Mouse (Mus musculus): ENCODE measurements around the gene Ykt6. TPM values are rescaled to one million over a fixed set of nuclear protein-coding genes. Genes with fewer than 3 reads are reported as not detected.
"Not testable (repeated sequence)": the region's sequence is repeated elsewhere in the genome, so short reads cannot be mapped to it uniquely, and the experiment has no call there.

Ykt6 gene
- polyA plus RNA-seq, 1 experiment from 2014 or later, result 40.9 TPM

DNA sequence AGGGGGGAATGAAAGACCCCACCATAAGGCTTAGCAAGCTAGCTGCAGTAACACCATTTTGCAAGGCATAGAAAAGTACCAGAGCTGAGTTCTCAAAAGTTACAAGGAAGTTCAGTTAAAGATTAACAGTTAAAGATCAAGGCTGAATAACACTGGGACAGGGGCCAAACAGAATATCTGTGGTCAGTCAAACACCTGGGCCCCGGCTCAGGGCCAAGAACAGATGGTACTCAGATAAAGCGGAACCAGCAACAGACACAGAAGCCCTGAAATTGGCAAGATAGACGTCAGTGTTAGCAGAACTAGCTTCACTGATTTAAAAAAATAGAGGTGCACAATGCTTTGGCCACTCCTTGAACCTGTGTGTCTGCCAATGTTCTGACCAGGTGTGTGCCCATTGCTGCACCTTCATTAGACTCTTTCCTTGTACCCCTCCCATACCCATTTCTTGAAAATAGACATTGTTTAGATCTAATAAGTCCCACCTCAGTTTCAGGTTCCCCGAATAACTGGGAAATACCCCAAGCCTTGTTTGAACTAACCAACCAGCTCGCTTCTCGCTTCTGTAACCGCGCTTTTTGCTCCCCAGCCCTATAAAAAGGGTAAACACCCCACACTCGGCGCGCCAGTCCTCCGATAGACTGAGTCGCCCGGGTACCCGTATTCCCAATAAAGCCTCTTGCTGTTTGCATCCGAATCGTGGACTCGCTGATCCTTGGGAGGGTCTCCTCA lies 55.4 kb downstream of the Ykt6 start:
- H3K9me3 ChIP-seq (ENCODE audit: low read length); H3K4me1 ChIP-seq (ENCODE audit: insufficient read depth, low read depth, low read length); DNase-seq (ENCODE audit: low spot score); H3K4me2 ChIP-seq (replicated peaks; ENCODE audit: low read depth, low read length); H3K27me3 ChIP-seq (replicated peaks; ENCODE audit: insufficient read depth, low read length); H3K27ac ChIP-seq (ENCODE audit: low read length); H3K9ac ChIP-seq (replicated peaks; ENCODE audit: low read depth); H3K36me3 ChIP-seq (ENCODE audit: insufficient read depth, low read length); H3K4me3 ChIP-seq (ENCODE audit: low read depth, low read length): not testable (repeated sequence)
- WGBS, result 100% methylated on average over 3 of the region's 18 CpGs
- ATAC-seq, result peak; percentile 73

DNA sequence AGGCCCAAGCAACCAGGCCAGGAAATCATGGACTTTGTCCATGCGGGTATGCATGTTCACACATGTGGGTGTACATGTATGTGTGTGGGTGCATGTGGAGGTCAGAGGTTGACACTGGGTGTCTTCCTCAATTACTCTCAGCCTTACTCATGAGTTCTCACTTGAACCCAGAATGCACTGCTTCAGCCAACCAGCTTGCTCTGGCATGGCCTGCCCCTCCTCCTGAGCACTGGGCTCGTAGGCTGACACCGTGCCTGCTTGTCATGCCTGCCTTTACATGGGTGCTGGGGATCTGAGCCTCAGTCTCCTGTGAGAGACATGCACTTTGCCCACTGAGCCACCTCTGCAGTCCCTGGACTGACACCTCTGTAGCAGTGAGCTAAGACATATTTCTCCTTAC lies 56.4 kb downstream of the Ykt6 start:
- Histone ChIP-seq H3K4me2 (replicated peaks; ENCODE audit: low read depth, low read length) (no peak overlapping the region), H3K27ac (ENCODE audit: low read length) (no peak overlapping the region), H3K27me3 (replicated peaks; ENCODE audit: insufficient read depth, low read length) (no peaks in the 10 kb centered on the region), H3K4me3 (ENCODE audit: low read depth, low read length) (no peak overlapping the region), H3K9ac (replicated peaks; ENCODE audit: low read depth) (no peak overlapping the region), H3K4me1 (ENCODE audit: insufficient read depth, low read depth, low read length) (no peaks in the 10 kb centered on the region), H3K9me3 (ENCODE audit: low read length) (no peaks in the 10 kb centered on the region), H3K36me3 (ENCODE audit: insufficient read depth, low read length) (no peaks in the 10 kb centered on the region; the same call in 1 of the 2 replicates)
- ATAC-seq (no peak), DNase-seq (ENCODE audit: low spot score) (no peak)
- WGBS, result 94% methylated on average over 3 of the region's 3 CpGs
- no peak for TF ChIP-seq CTCF (IDR thresholded peaks at IDR 0.05)

DNA sequence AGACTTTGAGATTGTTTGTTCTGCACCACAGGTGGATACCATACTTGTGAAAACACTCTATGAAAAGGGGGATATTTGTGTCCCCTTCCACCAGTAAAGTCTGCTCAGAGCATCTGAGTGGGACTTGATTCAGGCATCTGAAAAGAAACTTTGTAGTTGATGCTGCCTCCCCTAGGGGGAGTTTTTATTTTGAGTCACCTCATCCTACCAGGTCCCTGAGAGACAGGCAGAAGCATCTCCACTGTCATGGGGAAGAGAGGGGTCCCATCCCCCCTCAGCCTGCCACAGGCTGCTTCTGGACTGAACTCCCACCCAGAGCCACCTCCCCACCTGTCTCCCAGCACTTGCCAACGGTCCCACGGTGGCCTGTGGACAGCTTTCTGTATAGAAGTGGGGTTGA lies 57.9 kb downstream of the Ykt6 start:
- Histone ChIP-seq H3K9me3 (ENCODE audit: low read length) (no peaks in the 10 kb centered on the region), H3K4me3 (ENCODE audit: low read depth, low read length) (no peak overlapping the region), H3K9ac (replicated peaks; ENCODE audit: low read depth) (no peak overlapping the region), H3K4me2 (replicated peaks; ENCODE audit: low read depth, low read length) (no peak overlapping the region), H3K27me3 (replicated peaks; ENCODE audit: insufficient read depth, low read length) (no peaks in the 10 kb centered on the region), H3K27ac (ENCODE audit: low read length) (no peak overlapping the region), H3K4me1 (ENCODE audit: insufficient read depth, low read depth, low read length) (no peaks in the 10 kb centered on the region), H3K36me3 (ENCODE audit: insufficient read depth, low read length) (no peaks in the 10 kb centered on the region; the same call in 1 of the 2 replicates)
- peak; percentile 45 for TF ChIP-seq CTCF (IDR thresholded peaks at IDR 0.05)
- no peak for TF ChIP-seq EP300 (IDR thresholded peaks at IDR 0.05)
- no peak for DNase-seq (ENCODE audit: low spot score)
- ATAC-seq, result no peak
- WGBS, result 58% methylated on average over 2 of the region's 2 CpGs

DNA sequence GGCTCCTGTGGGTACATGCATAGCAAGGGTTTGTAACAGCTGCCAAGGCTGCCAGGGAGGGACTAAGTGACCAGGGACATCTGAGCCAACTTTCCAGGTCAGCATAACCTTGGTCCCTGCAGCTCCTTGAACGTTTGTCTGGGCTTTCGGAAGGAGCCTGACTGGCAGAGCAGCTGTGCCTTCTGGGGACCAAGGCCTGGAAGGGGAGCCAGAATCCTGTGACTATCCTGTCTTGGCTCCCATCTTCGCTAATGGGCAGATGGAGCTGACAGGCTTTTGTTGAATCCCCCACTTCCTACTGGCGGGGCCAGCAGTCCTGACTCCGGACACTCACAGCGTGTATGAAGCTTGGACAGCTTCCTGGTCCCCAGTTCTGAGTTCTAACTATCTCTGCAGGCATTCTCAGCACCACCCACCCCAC lies 59.5 kb downstream of the Ykt6 start:
- no peaks in the 10 kb centered on the region; the same call in 1 of the 2 replicates for H3K36me3 ChIP-seq (ENCODE audit: insufficient read depth, low read length)
- no peak overlapping the region for H3K9ac ChIP-seq (replicated peaks; ENCODE audit: low read depth)
- WGBS, result 64% methylated on average over 6 of the region's 6 CpGs
- no peaks in the 10 kb centered on the region for H3K9me3 ChIP-seq (ENCODE audit: low read length)
- no peak overlapping the region for H3K27ac ChIP-seq (ENCODE audit: low read length)
- no peaks in the 10 kb centered on the region for H3K27me3 ChIP-seq (replicated peaks; ENCODE audit: insufficient read depth, low read length)
- H3K4me1 ChIP-seq (ENCODE audit: insufficient read depth, low read depth, low read length), result no peaks in the 10 kb centered on the region
- H3K4me2 ChIP-seq (replicated peaks; ENCODE audit: low read depth, low read length), result no peak overlapping the region
- H3K4me3 ChIP-seq (ENCODE audit: low read depth, low read length), result no peak overlapping the region
- ATAC-seq, result no peak
- no peak for DNase-seq (ENCODE audit: low spot score)
- TF ChIP-seq EP300 (IDR thresholded peaks at IDR 0.05) (no peak), CTCF (IDR thresholded peaks at IDR 0.05) (no peak)

DNA sequence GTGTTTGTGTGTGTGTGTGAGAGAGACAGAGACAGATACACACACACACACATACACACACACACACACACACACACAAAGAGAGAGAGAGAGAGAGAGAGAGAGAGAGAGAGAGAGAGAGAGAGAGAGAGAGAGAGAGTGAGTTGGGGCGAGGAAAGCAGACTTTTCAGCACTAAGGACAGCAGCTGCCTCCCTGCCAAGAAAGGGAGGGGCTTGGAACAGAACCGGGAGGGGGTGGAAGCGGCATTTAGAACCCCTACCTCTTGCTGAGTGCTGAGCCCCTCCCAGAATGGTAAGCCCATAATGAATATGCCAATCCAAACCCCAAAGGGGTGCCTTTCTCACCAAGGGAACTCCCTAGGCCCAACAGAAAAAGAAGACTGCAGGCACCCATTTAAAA lies 60.9 kb downstream of the Ykt6 start:
- Histone ChIP-seq H3K4me3 (ENCODE audit: low read depth, low read length) (no peak overlapping the region), H3K36me3 (ENCODE audit: insufficient read depth, low read length) (no peaks in the 10 kb centered on the region; the same call in 1 of the 2 replicates), H3K27ac (ENCODE audit: low read length) (no peak overlapping the region), H3K4me2 (replicated peaks; ENCODE audit: low read depth, low read length) (no peak overlapping the region), H3K9me3 (ENCODE audit: low read length) (no peaks in the 10 kb centered on the region), H3K27me3 (replicated peaks; ENCODE audit: insufficient read depth, low read length) (no peaks in the 10 kb centered on the region), H3K4me1 (ENCODE audit: insufficient read depth, low read depth, low read length) (no peaks in the 10 kb centered on the region), H3K9ac (replicated peaks; ENCODE audit: low read depth) (no peak overlapping the region)
- ATAC-seq, result no peak
- 0% methylated on average over 2 of the region's 3 CpGs for WGBS
- TF ChIP-seq CTCF (IDR thresholded peaks at IDR 0.05) (no peak), EP300 (IDR thresholded peaks at IDR 0.05) (no peak)
- peak; percentile 55 for DNase-seq (ENCODE audit: low spot score)

DNA sequence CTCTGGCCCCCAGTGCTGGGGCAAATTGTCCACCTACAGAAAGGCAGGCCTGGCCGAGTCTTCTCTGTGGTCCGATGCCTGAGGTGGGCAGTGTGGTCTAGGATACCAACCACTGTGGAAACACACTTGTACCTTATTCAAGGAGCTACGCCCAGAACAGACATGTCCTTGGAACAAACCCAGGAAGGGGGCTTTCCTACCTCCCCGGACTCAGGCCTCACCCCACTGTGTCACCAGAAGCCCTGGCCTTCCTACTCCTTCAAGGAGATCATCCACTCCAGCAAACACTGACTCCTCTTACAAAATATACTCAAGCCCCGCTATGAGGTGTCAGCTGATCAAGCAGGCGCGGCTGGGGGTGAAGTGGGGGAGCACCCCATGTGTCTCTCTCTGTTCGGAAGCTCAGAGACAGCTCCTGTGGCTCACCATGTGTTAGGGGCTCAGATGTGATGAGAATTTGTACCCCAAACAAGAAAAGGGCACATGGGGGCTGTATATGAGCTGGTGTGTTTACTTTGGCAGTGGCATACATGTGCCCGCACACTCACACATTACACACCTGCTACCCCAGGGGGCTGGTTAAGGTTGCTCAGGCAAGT lies 61.4 kb downstream of the Ykt6 start:
- WGBS, result 37% methylated on average over 9 of the region's 9 CpGs
- no peak for TF ChIP-seq CTCF (IDR thresholded peaks at IDR 0.05)
- TF ChIP-seq EP300 (IDR thresholded peaks at IDR 0.05), result peak; percentile 49

More for the DNA sequence above, 61.4 kb downstream of the Ykt6 start:
- H3K4me1 ChIP-seq (ENCODE audit: insufficient read depth, low read depth, low read length), result no peaks in the 10 kb centered on the region
- ATAC-seq (peak; percentile 84), DNase-seq (ENCODE audit: low spot score) (peak; percentile 74)
- no peaks in the 10 kb centered on the region for H3K9me3 ChIP-seq (ENCODE audit: low read length)
- H3K27ac ChIP-seq (ENCODE audit: low read length), result no peak overlapping the region
- no peak overlapping the region for H3K9ac ChIP-seq (replicated peaks; ENCODE audit: low read depth)
- H3K27me3 ChIP-seq (replicated peaks; ENCODE audit: insufficient read depth, low read length), result no peaks in the 10 kb centered on the region
- no peak overlapping the region for H3K4me3 ChIP-seq (ENCODE audit: low read depth, low read length)
- no peak overlapping the region for H3K4me2 ChIP-seq (replicated peaks; ENCODE audit: low read depth, low read length)
- no peaks in the 10 kb centered on the region; the same call in 1 of the 2 replicates for H3K36me3 ChIP-seq (ENCODE audit: insufficient read depth, low read length)

Other genes starting within 250 kb of the Ykt6 start
- gene Mrps24, start 240.0 kb upstream of the Ykt6 start, polyA plus RNA-seq (2015; fragmentation: Nextera tagmentation; extraction: Ambion mirVana), result 178 and 201 TPM in 2 replicates
- 18.3 and 19.0 TPM in 2 replicates for gene Urgcp, start 193.3 kb upstream of the Ykt6 start, polyA plus RNA-seq (2015; fragmentation: Nextera tagmentation; extraction: Ambion mirVana)
- gene Dbnl, start 167.2 kb upstream of the Ykt6 start, polyA plus RNA-seq (2015; fragmentation: Nextera tagmentation; extraction: Ambion mirVana), result 98.0 and 99.7 TPM in 2 replicates
- gene Pgam2, start 152.0 kb upstream of the Ykt6 start, polyA plus RNA-seq (2015; fragmentation: Nextera tagmentation; extraction: Ambion mirVana), result 28.8 and 29.8 TPM in 2 replicates
- gene Polm, start 117.7 kb upstream of the Ykt6 start, polyA plus RNA-seq (2015; fragmentation: Nextera tagmentation; extraction: Ambion mirVana), result 5.9 and 8.2 TPM in 2 replicates
- gene Aebp1, start 93.7 kb upstream of the Ykt6 start, polyA plus RNA-seq (2015; fragmentation: Nextera tagmentation; extraction: Ambion mirVana), result 21.8 and 22.3 TPM in 2 replicates
- gene Pold2, start 77.4 kb upstream of the Ykt6 start, polyA plus RNA-seq (2015; fragmentation: Nextera tagmentation; extraction: Ambion mirVana), result 30.1 and 34.1 TPM in 2 replicates
- gene Myl7, start 56.9 kb upstream of the Ykt6 start, polyA plus RNA-seq (2015; fragmentation: Nextera tagmentation; extraction: Ambion mirVana), result 327 and 405 TPM in 2 replicates
- gene Gck, start 5.6 kb upstream of the Ykt6 start, polyA plus RNA-seq (2015; fragmentation: Nextera tagmentation; extraction: Ambion mirVana), result 1.2 and 2.1 TPM in 2 replicates
- 2.9 TPM in 2 replicates for gene Camk2b, start 110.7 kb downstream of the Ykt6 start, polyA plus RNA-seq (2015; fragmentation: Nextera tagmentation; extraction: Ambion mirVana)
- gene A730071L15Rik, start 244.3 kb downstream of the Ykt6 start, polyA plus RNA-seq (2015; fragmentation: Nextera tagmentation; extraction: Ambion mirVana), result 0.39 and 0.50 TPM in 2 replicates
- gene Nudcd3, start 244.7 kb downstream of the Ykt6 start, polyA plus RNA-seq (2015; fragmentation: Nextera tagmentation; extraction: Ambion mirVana), result 26.8 TPM in 2 replicates